Mouse (Mus musculus): ENCODE measurements at regions not wholly inside any gene's neighbourhood (a gene's known extent, or its start where the extent isn't known, plus 50 kb on each side); places are given as distances from the start of the nearest gene placed in this dataset.

DNA sequence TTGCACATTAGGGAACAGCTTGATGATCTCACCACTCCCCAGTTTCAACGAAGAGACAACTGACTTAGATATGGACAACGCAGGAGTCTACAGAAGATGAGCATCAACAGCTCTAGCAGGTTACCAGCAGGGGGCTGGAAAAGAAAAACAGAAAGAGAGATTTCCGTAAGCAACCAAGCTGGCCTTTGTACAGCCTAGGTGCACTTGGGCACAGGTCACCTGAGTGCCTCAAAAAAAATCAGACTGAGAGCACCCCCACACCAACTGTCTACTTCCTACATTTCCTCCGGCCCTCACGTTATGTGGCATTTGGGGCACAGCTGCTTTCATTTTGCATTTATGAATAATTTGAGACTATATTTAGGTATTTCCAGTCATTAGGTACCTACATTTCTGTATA is 199.3 kb upstream of the Tank start:
- Histone ChIP-seq H3K4me2 (ENCODE audit: low read depth, low read length) (no peak overlapping the region), H3K36me3 (replicated peaks; ENCODE audit: insufficient read depth, low read length) (no peaks in the 10 kb centered on the region), H3K27me3 (ENCODE audit: insufficient read depth, low read length) (no peaks in the 10 kb centered on the region), H3K4me3 (ENCODE audit: low read depth, low read length) (no peak overlapping the region), H3K9me3 (ENCODE audit: low read length) (no peaks in the 10 kb centered on the region), H3K27ac (ENCODE audit: low read depth) (no peak overlapping the region), H3K4me1 (ENCODE audit: insufficient read depth) (no peaks in the 10 kb centered on the region), H3K9ac (replicated peaks) (no peak overlapping the region)
- DNase-seq (no peak), ATAC-seq (no peak)
- TF ChIP-seq CTCF (IDR thresholded peaks at IDR 0.05; ENCODE audit: low read depth) (0 out of 2 replicates have a peak, but pooled peaks have one; percentile 8), EP300 (IDR thresholded peaks at IDR 0.05; ENCODE audit: low read depth) (no peak)
- WGBS (ENCODE audit: insufficient replicate concordance): 53% methylated on average over 5 of the region's 5 CpGs

GRCm38 (mm10) chr2:61378297-61378696 is 200.1 kb upstream of the Tank start:
- Histone ChIP-seq H3K4me1 (ENCODE audit: insufficient read depth) (no peaks in the 10 kb centered on the region), H3K9ac (replicated peaks) (no peak overlapping the region), H3K9me3 (ENCODE audit: low read length) (no peaks in the 10 kb centered on the region), H3K27me3 (ENCODE audit: insufficient read depth, low read length) (no peaks in the 10 kb centered on the region), H3K36me3 (replicated peaks; ENCODE audit: insufficient read depth, low read length) (no peaks in the 10 kb centered on the region), H3K4me2 (ENCODE audit: low read depth, low read length) (no peak overlapping the region), H3K4me3 (ENCODE audit: low read depth, low read length) (no peak overlapping the region), H3K27ac (ENCODE audit: low read depth) (no peak overlapping the region)
- 62% methylated on average over 5 of the region's 5 CpGs for WGBS (ENCODE audit: insufficient replicate concordance)
- no peak for ATAC-seq
- no peak for DNase-seq
- no peak for TF ChIP-seq EP300 (IDR thresholded peaks at IDR 0.05; ENCODE audit: low read depth)
- no peak for TF ChIP-seq CTCF (IDR thresholded peaks at IDR 0.05; ENCODE audit: low read depth)

- no peak for ATAC-seq
- no peak for TF ChIP-seq EP300 (IDR thresholded peaks at IDR 0.05; ENCODE audit: low read depth)
- no peak for TF ChIP-seq CTCF (IDR thresholded peaks at IDR 0.05; ENCODE audit: low read depth)
- 82% methylated on average over 8 of the region's 8 CpGs for WGBS (ENCODE audit: insufficient replicate concordance)
Observed at GRCm38 (mm10) chr2:61377756-61378155, 200.6 kb upstream of the Tank start.

GRCm38 (mm10) chr2:61362606-61363005 is 215.8 kb upstream of the Tank start:
- no peak for ATAC-seq
- no peak overlapping the region for H3K4me2 ChIP-seq (ENCODE audit: low read depth, low read length)

More at GRCm38 (mm10) chr2:61377756-61378155, 200.6 kb upstream of the Tank start:
- Histone ChIP-seq H3K9me3 (ENCODE audit: low read length) (no peaks in the 10 kb centered on the region), H3K27me3 (ENCODE audit: insufficient read depth, low read length) (no peaks in the 10 kb centered on the region), H3K4me2 (ENCODE audit: low read depth, low read length) (no peak overlapping the region), H3K4me3 (ENCODE audit: low read depth, low read length) (no peak overlapping the region), H3K27ac (ENCODE audit: low read depth) (no peak overlapping the region), H3K36me3 (replicated peaks; ENCODE audit: insufficient read depth, low read length) (no peaks in the 10 kb centered on the region), H3K4me1 (ENCODE audit: insufficient read depth) (no peaks in the 10 kb centered on the region), H3K9ac (replicated peaks) (no peak overlapping the region)
- DNase-seq: no peak

GRCm38 (mm10) chr2:61361394-61361793 is 217.0 kb upstream of the Tank start:
- Histone ChIP-seq H3K4me2 (ENCODE audit: low read depth, low read length) (no peak overlapping the region), H3K27me3 (ENCODE audit: insufficient read depth, low read length) (no peaks in the 10 kb centered on the region), H3K4me1 (ENCODE audit: insufficient read depth) (no peaks in the 10 kb centered on the region), H3K9me3 (ENCODE audit: low read length) (no peaks in the 10 kb centered on the region), H3K4me3 (ENCODE audit: low read depth, low read length) (no peak overlapping the region), H3K9ac (replicated peaks) (no peak overlapping the region), H3K36me3 (replicated peaks; ENCODE audit: insufficient read depth, low read length) (no peaks in the 10 kb centered on the region), H3K27ac (ENCODE audit: low read depth) (no peak overlapping the region)
- ATAC-seq (peak; percentile 66; the same call in 1 of the 2 replicates), DNase-seq (no peak)
- 53% methylated on average over 2 of the region's 2 CpGs for WGBS (ENCODE audit: insufficient replicate concordance)
- no peak for TF ChIP-seq CTCF (IDR thresholded peaks at IDR 0.05; ENCODE audit: low read depth)
- no peak for TF ChIP-seq EP300 (IDR thresholded peaks at IDR 0.05; ENCODE audit: low read depth)

More at GRCm38 (mm10) chr2:61362606-61363005, 215.8 kb upstream of the Tank start:
- no peak for DNase-seq
- whole genome bisulfite sequencing (ENCODE audit: insufficient replicate concordance): 85% methylated on average over 4 of the region's 4 CpGs
- Histone ChIP-seq H3K27ac (ENCODE audit: low read depth) (no peak overlapping the region), H3K36me3 (replicated peaks; ENCODE audit: insufficient read depth, low read length) (no peaks in the 10 kb centered on the region), H3K9ac (replicated peaks) (no peak overlapping the region), H3K9me3 (ENCODE audit: low read length) (no peaks in the 10 kb centered on the region), H3K4me3 (ENCODE audit: low read depth, low read length) (no peak overlapping the region), H3K27me3 (ENCODE audit: insufficient read depth, low read length) (no peaks in the 10 kb centered on the region), H3K4me1 (ENCODE audit: insufficient read depth) (no peaks in the 10 kb centered on the region)
- TF ChIP-seq EP300 (IDR thresholded peaks at IDR 0.05; ENCODE audit: low read depth) (no peak), CTCF (IDR thresholded peaks at IDR 0.05; ENCODE audit: low read depth) (no peak)

DNA sequence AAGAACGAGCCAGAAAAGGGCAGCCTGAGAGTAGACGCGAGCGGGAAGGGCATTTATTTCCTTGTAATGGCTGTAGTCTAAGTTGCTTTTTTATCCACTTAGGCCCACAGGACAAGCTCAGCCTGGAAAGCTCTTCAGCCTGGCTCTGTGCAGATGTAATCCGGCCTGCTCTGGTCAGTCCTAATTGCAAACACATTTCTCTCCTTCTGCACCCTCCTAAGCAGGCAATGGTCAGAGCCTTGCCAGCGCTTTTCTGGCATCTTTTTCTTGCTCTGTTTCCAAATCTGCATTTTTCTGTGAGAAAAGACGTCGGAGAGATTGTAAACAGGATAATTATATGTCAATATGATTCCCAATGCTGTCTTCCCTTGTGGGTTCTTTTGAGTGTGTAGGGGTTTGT is 224.3 kb upstream of the Tank start:
- H3K9me3 ChIP-seq (ENCODE audit: low read length): no peaks in the 10 kb centered on the region
- no peak overlapping the region for H3K27ac ChIP-seq (ENCODE audit: low read depth)
- no peaks in the 10 kb centered on the region for H3K36me3 ChIP-seq (replicated peaks; ENCODE audit: insufficient read depth, low read length)
- no peak overlapping the region for H3K4me3 ChIP-seq (ENCODE audit: low read depth, low read length)
- WGBS (ENCODE audit: insufficient replicate concordance): 78% methylated on average over 8 of the region's 8 CpGs
- no peak for DNase-seq
- no peaks in the 10 kb centered on the region for H3K4me1 ChIP-seq (ENCODE audit: insufficient read depth)
- H3K9ac ChIP-seq (replicated peaks): no peak overlapping the region
- no peak overlapping the region for H3K4me2 ChIP-seq (ENCODE audit: low read depth, low read length)
- H3K27me3 ChIP-seq (ENCODE audit: insufficient read depth, low read length): no peaks in the 10 kb centered on the region
- no peak for ATAC-seq
- TF ChIP-seq EP300 (IDR thresholded peaks at IDR 0.05; ENCODE audit: low read depth): no peak
- TF ChIP-seq CTCF (IDR thresholded peaks at IDR 0.05; ENCODE audit: low read depth): no peak

- WGBS (ENCODE audit: insufficient replicate concordance): 77% methylated on average over 3 of the region's 3 CpGs
- Histone ChIP-seq H3K9me3 (ENCODE audit: low read length) (no peaks in the 10 kb centered on the region), H3K4me1 (ENCODE audit: insufficient read depth) (no peaks in the 10 kb centered on the region), H3K36me3 (replicated peaks; ENCODE audit: insufficient read depth, low read length) (no peaks in the 10 kb centered on the region), H3K9ac (replicated peaks) (no peak overlapping the region), H3K4me2 (ENCODE audit: low read depth, low read length) (no peak overlapping the region), H3K27ac (ENCODE audit: low read depth) (no peak overlapping the region), H3K27me3 (ENCODE audit: insufficient read depth, low read length) (no peaks in the 10 kb centered on the region), H3K4me3 (ENCODE audit: low read depth, low read length) (no peak overlapping the region)
- ATAC-seq (no peak), DNase-seq (no peak)
- TF ChIP-seq CTCF (IDR thresholded peaks at IDR 0.05; ENCODE audit: low read depth) (no peak), EP300 (IDR thresholded peaks at IDR 0.05; ENCODE audit: low read depth) (no peak)
Observed at GRCm38 (mm10) chr2:61347451-61347850, 230.9 kb upstream of the Tank start.
